ENCODE assay signal across 9 mouse cellular contexts in the genomic region with DNA sequence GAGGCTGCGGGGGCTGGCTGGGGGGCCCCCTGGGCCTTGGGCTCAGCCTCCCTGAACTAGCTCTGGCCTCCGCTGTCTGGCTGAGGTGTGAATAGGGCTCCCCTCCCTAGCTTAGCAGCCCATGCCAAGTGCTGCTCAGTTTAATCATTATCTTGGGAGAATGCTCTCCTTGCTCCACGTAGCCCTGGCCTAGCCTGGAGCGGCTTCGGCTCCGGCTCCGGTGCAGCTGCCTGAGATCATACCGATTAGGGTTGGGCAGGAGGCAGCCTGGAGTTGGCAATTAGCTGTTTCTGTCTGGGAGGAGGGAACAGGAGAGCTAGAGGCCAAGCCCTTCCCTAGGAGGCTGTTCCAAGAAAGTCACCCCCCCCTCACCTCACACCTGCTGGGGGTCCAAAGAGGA. TPM values are rescaled to one million over a fixed set of nuclear protein-coding genes. Genes with fewer than 3 reads are reported as not detected.
A peak's percentile ranks its signal among the peaks of the same experiment; 100 is the strongest.
DNase-seq lines count a peak whose midpoint lies in the region; ATAC-seq and TF ChIP-seq lines count a peak whose summit lies in the region.
"Had no signal": no experiment of that assay in that cellular context is flagged by ENCODE, and none has a peak within 500 bp of the region (broad histone marks: within the 10 kb centered on the region; RNA-seq: fewer than 3 reads in every experiment).

TSS of gene Tmem72 (minus strand) at position 248 of the 400 bp plus-strand sequence.

- H3K36me3 ChIP-seq in heart, embryonic 12.5 days, result no peaks in the 10 kb centered on the region
- no peaks in the 10 kb centered on the region for H3K36me3 ChIP-seq in heart, embryonic 11.5 days (ENCODE audit: control insufficient read depth, insufficient read depth, low read length)
- H3K36me3 ChIP-seq: liver, embryonic 12.5 days had no signal

- H3K9ac ChIP-seq in heart, embryonic 12.5 days, result no peak within 1 kb of the TSS
- no peak within 1 kb of the TSS for H3K9ac ChIP-seq in heart, embryonic 11.5 days (ENCODE audit: low read depth, low read length)
- H3K9ac ChIP-seq: liver, embryonic 12.5 days had no signal

- ATAC-seq in heart, embryonic 12.5 days (ENCODE audit: insufficient number of reproducible peaks, low FRiP score), result 0 out of 2 replicates have a peak, but pooled peaks have one; percentile 33
- ATAC-seq in heart, embryonic 11.5 days (replicated peaks; ENCODE audit: insufficient number of reproducible peaks, low FRiP score, low TSS enrichment), result no peak
- peak; percentile 78 for ATAC-seq in Patski
- ATAC-seq: liver, embryonic 12.5 days had no signal

- no peaks in the 10 kb centered on the region for H3K9me3 ChIP-seq in heart, embryonic 12.5 days (replicated peaks)
- H3K9me3 ChIP-seq in heart, embryonic 11.5 days (replicated peaks; ENCODE audit: control insufficient read depth, low read length), result no peaks in the 10 kb centered on the region
- H3K9me3 ChIP-seq: liver, embryonic 12.5 days had no signal

- TF ChIP-seq CTCF in Patski (IDR thresholded peaks at IDR 0.05), result no peak

- no peak within 1 kb of the TSS for H3K4me2 ChIP-seq in heart, embryonic 12.5 days
- no peak within 1 kb of the TSS for H3K4me2 ChIP-seq in heart, embryonic 11.5 days
- H3K4me2 ChIP-seq: liver, embryonic 12.5 days had no signal

- 52% methylated on average over 8 of the region's 8 CpGs for WGBS in heart, embryonic 12.5 days
- 52% methylated on average over 8 of the region's 8 CpGs for WGBS in heart, embryonic 11.5 days (ENCODE audit: insufficient replicate concordance)

- no peak within 1 kb of the TSS for H3K27ac ChIP-seq in heart, embryonic 12.5 days (ENCODE audit: poor library complexity, severe bottlenecking)
- H3K27ac ChIP-seq in heart, embryonic 11.5 days (ENCODE audit: low read depth, low read length), result no peak within 1 kb of the TSS
- H3K27ac ChIP-seq: liver, embryonic 12.5 days had no signal

- POLR2A ChIA-PET in Patski (lab: Charles Lee), result interaction anchor here (1.4 kb wide), 1 partner anchor 43 kb away, joined by 3 read pairs; no protein-coding TSS in a partner anchor

- CTCF ChIA-PET in Patski (lab: Charles Lee), result interaction anchor here (1.3 to 2.2 kb wide), 4 partner anchors 10 to 1090 kb away, joined by 3 to 10 read pairs (median 6); no protein-coding TSS in a partner anchor

- no peak within 1 kb of the TSS for H3K4me3 ChIP-seq in heart, embryonic 12.5 days
- H3K4me3 ChIP-seq in heart, embryonic 11.5 days (ENCODE audit: low read depth, low read length), result no peak within 1 kb of the TSS
- H3K4me3 ChIP-seq: liver, embryonic 12.5 days had no signal

- in situ Hi-C loops in Patski (cut with MboI; ENCODE audit: low pct_unique_long_range_greater_than_20kb), result no loop called here

- H3K4me1 ChIP-seq in heart, embryonic 12.5 days (replicated peaks), result peaks cover 25% of the 10 kb centered on the region
- peaks cover 4% of the 10 kb centered on the region; the same call in 1 of the 2 replicates for H3K4me1 ChIP-seq in heart, embryonic 11.5 days (ENCODE audit: control insufficient read depth, insufficient read depth, low read length)
- H3K4me1 ChIP-seq: liver, embryonic 12.5 days had no signal

- no peaks in the 10 kb centered on the region for H3K27me3 ChIP-seq in heart, embryonic 12.5 days (replicated peaks)
- H3K27me3 ChIP-seq in heart, embryonic 11.5 days (ENCODE audit: control insufficient read depth, insufficient read depth, low read length), result no peaks in the 10 kb centered on the region
- no peaks in the 10 kb centered on the region for H3K27me3 ChIP-seq in Patski
- H3K27me3 ChIP-seq: liver, embryonic 12.5 days had no signal

- DNase-seq in Patski (ENCODE audit: low read depth, low spot score), result peak; percentile 73
- peak; percentile 88 for DNase-seq in kidney, adult 11 months
- DNase-seq in kidney, postnatal 36 days, result peak; percentile 78 to 86
- DNase-seq in T-cell, adult 2 months (ENCODE audit: low spot score), result no peak
- DNase-seq in yolk sac, embryonic 10.5 days (ENCODE audit: low spot score), result no peak
- DNase-seq: adrenal gland, postnatal 10 days had no signal

RNA-seq across cellular contexts. Expression of gene Tmem72, which starts in this region (rescaled TPM):
- polyA plus RNA-seq in heart, embryonic 12.5 days (2016; fragmentation: Nextera tagmentation; extraction: Ambion mirVana), result 0.06 and 0.08 TPM in 2 replicates
- polyA plus RNA-seq in heart, embryonic 11.5 days (2014; fragmentation: Nextera tagmentation; extraction: Ambion mirVana), result 0.06 TPM in 2 replicates
- 7.8 TPM for polyA plus RNA-seq in Patski (2021)

Comparison
In these comparisons a context has a peak if more than half of its experiments do, and no peak if none do; other contexts are left out.
1. Peak in ATAC-seq in heart, embryonic 12.5 days; RNA of the gene not detected or under 1 TPM.
2. DNase-seq: peak in Patski (single experiment), kidney, adult 11 months (single experiment) and kidney, postnatal 36 days (2 of 2); none in T-cell, adult 2 months (single experiment) and yolk sac, embryonic 10.5 days (single experiment).